In genomic region chr14:64586860-64587698, GRCm38 (mm10) we compare ENCODE assay signal across 8 mouse cellular contexts.
DNase-seq lines count a peak whose midpoint lies in the region; ATAC-seq and TF ChIP-seq lines count a peak whose summit lies in the region.

No protein-coding gene starts in this region.

- under 1% methylated on average over 57 of the region's 58 CpGs for WGBS in kidney, postnatal 0 days
- WGBS in embryonic facial prominence, embryonic 10.5 days: under 1% methylated on average over 58 of the region's 58 CpGs
- WGBS in intestine, embryonic 16.5 days: under 1% methylated on average over 49 of the region's 58 CpGs
- under 1% methylated on average over 43 of the region's 58 CpGs for WGBS in midbrain, embryonic 16.5 days

- H3K9me3 ChIP-seq in kidney, postnatal 0 days (replicated peaks; ENCODE audit: low read length): no peaks in the 10 kb centered on the region
- no peaks in the 10 kb centered on the region for H3K9me3 ChIP-seq in embryonic facial prominence, embryonic 10.5 days
- H3K9me3 ChIP-seq in intestine, embryonic 16.5 days (ENCODE audit: control insufficient read depth, low read length): no peaks in the 10 kb centered on the region
- H3K9me3 ChIP-seq in midbrain, embryonic 16.5 days (replicated peaks; ENCODE audit: control insufficient read depth, low read length, poor library complexity, severe bottlenecking): no peaks in the 10 kb centered on the region

- peaks cover 71% of the 10 kb centered on the region for H3K27me3 ChIP-seq in kidney, postnatal 0 days (ENCODE audit: insufficient read depth, low read length)
- H3K27me3 ChIP-seq in embryonic facial prominence, embryonic 10.5 days (replicated peaks; ENCODE audit: low read depth, poor library complexity, severe bottlenecking): peaks cover 100% of the 10 kb centered on the region
- H3K27me3 ChIP-seq in intestine, embryonic 16.5 days (replicated peaks; ENCODE audit: control insufficient read depth, insufficient read depth, low read length): peaks cover 77% of the 10 kb centered on the region
- no peaks in the 10 kb centered on the region for H3K27me3 ChIP-seq in midbrain, embryonic 16.5 days (ENCODE audit: control insufficient read depth, insufficient read depth, low read depth, low read length)

- TF ChIP-seq CTCF in kidney, postnatal 0 days (IDR thresholded peaks at IDR 0.05; ENCODE audit: low read depth): no peak
- TF ChIP-seq CTCF in bone marrow macrophage, adult 2 months (IDR thresholded peaks at IDR 0.05; ENCODE audit: low read depth, low read length): no peak

- no peak for ATAC-seq in kidney, postnatal 0 days (replicated peaks; ENCODE audit: low FRiP score, low read depth)
- 0 out of 2 replicates have a peak, but pooled peaks have one; percentile 44 for ATAC-seq in intestine, embryonic 16.5 days
- peak; percentile 81 for ATAC-seq in midbrain, embryonic 16.5 days

- no peaks in the 10 kb centered on the region for H3K36me3 ChIP-seq in kidney, postnatal 0 days (ENCODE audit: insufficient read depth, low read length)
- H3K36me3 ChIP-seq in embryonic facial prominence, embryonic 10.5 days (replicated peaks): no peaks in the 10 kb centered on the region
- no peaks in the 10 kb centered on the region for H3K36me3 ChIP-seq in intestine, embryonic 16.5 days (ENCODE audit: control insufficient read depth, insufficient read depth, low read length)
- 0 out of 2 replicates have a peak, but pooled peaks cover 5% of the 10 kb centered on the region for H3K36me3 ChIP-seq in midbrain, embryonic 16.5 days (ENCODE audit: control insufficient read depth, insufficient read depth, low read length)

- no peak overlapping the region for H3K27ac ChIP-seq in kidney, postnatal 0 days
- H3K27ac ChIP-seq in bone marrow macrophage, adult 2 months (ENCODE audit: insufficient read depth, low read depth, low read length): no peak overlapping the region
- peak overlapping the region; percentile 32 for H3K27ac ChIP-seq in embryonic facial prominence, embryonic 10.5 days (replicated peaks)
- no peak overlapping the region for H3K27ac ChIP-seq in intestine, embryonic 16.5 days (ENCODE audit: low read length)
- H3K27ac ChIP-seq in midbrain, embryonic 16.5 days (ENCODE audit: low read length): peak overlapping the region; percentile 99

- H3K4me1 ChIP-seq in kidney, postnatal 0 days (replicated peaks; ENCODE audit: insufficient read depth, low read length): peaks cover 21% of the 10 kb centered on the region
- H3K4me1 ChIP-seq in bone marrow macrophage, adult 2 months (ENCODE audit: control insufficient read depth, insufficient read depth, low read length): no peaks in the 10 kb centered on the region
- H3K4me1 ChIP-seq in embryonic facial prominence, embryonic 10.5 days: peaks cover 56% of the 10 kb centered on the region
- H3K4me1 ChIP-seq in intestine, embryonic 16.5 days (ENCODE audit: control insufficient read depth, insufficient read depth, low read length): peaks cover 14% of the 10 kb centered on the region
- H3K4me1 ChIP-seq in midbrain, embryonic 16.5 days (ENCODE audit: control insufficient read depth, insufficient read depth, low read length): peaks cover 36% of the 10 kb centered on the region

- H3K4me2 ChIP-seq in kidney, postnatal 0 days (ENCODE audit: low read length): peak overlapping the region; percentile 90
- peak overlapping the region; percentile 84 for H3K4me2 ChIP-seq in intestine, embryonic 16.5 days (ENCODE audit: low read depth, low read length)
- H3K4me2 ChIP-seq in midbrain, embryonic 16.5 days (ENCODE audit: low read length): peak overlapping the region; percentile 79

- peak overlapping the region; percentile 43 for H3K4me3 ChIP-seq in kidney, postnatal 0 days (replicated peaks; ENCODE audit: low read depth, low read length)
- H3K4me3 ChIP-seq in bone marrow macrophage, adult 2 months (ENCODE audit: insufficient read depth, low read length): peak overlapping the region; percentile 52
- peak overlapping the region; percentile 61 for H3K4me3 ChIP-seq in embryonic facial prominence, embryonic 10.5 days
- H3K4me3 ChIP-seq in intestine, embryonic 16.5 days (ENCODE audit: low read length): peak overlapping the region; percentile 52
- peak overlapping the region; percentile 93 for H3K4me3 ChIP-seq in midbrain, embryonic 16.5 days (ENCODE audit: low read depth, low read length)

- DNase-seq in kidney, postnatal 0 days (ENCODE audit: low spot score): peak; percentile 4
- DNase-seq in kidney, adult 8-10 months: no peak
- peak; percentile 63 for DNase-seq in embryonic facial prominence, embryonic 10.5 days (ENCODE audit: low spot score)
- no peak for DNase-seq in spleen, postnatal 4 days (ENCODE audit: low spot score in 2 of 2)
- no peak for DNase-seq in urinary bladder, adult 18-20 months (ENCODE audit: low spot score in 2 of 2)

- TF ChIP-seq POLR2A in bone marrow macrophage, adult 2 months (IDR thresholded peaks at IDR 0.05; ENCODE audit: borderline replicate concordance, low read depth, low read length): no peak

- H3K9ac ChIP-seq in kidney, postnatal 0 days (ENCODE audit: low read depth, low read length): no peak overlapping the region
- 0 out of 2 replicates have a peak overlapping the region, but pooled peaks have one; percentile 24 for H3K9ac ChIP-seq in intestine, embryonic 16.5 days (ENCODE audit: low read depth, low read length)
- H3K9ac ChIP-seq in midbrain, embryonic 16.5 days (ENCODE audit: low read depth, low read length): peak overlapping the region; percentile 100

Comparison
In these comparisons a context has a peak if more than half of its experiments do, and no peak if none do; other contexts are left out.
1. DNase-seq: peak in kidney, postnatal 0 days (single experiment) and embryonic facial prominence, embryonic 10.5 days (single experiment); none in kidney, adult 8-10 months (0 of 2), spleen, postnatal 4 days (0 of 2) and urinary bladder, adult 18-20 months (0 of 2).
2. H3K27ac ChIP-seq: peak in embryonic facial prominence, embryonic 10.5 days (single experiment) and midbrain, embryonic 16.5 days (single experiment); none in kidney, postnatal 0 days (single experiment), bone marrow macrophage, adult 2 months (single experiment) and intestine, embryonic 16.5 days (single experiment).
3. H3K4me3 ChIP-seq: peak in every context shown above with its lines; median percentile 93 in midbrain, embryonic 16.5 days; 61 in embryonic facial prominence, embryonic 10.5 days; 52 in bone marrow macrophage, adult 2 months; 52 in intestine, embryonic 16.5 days; 43 in kidney, postnatal 0 days.
4. Peak in every context shown above with its lines, with median percentiles within 50 percentile points of each other: H3K4me2 ChIP-seq.